Mouse (Mus musculus) brain, embryonic 14.5 days (tissue): ENCODE measurements at regions not wholly inside any gene's neighbourhood (a gene's known extent, or its start where the extent isn't known, plus 50 kb on each side); places are given as distances from the start of the nearest gene placed in this dataset.

Experiments
- CTCF ChIP-seq: fragments of 200-500 bp; IDR thresholded peaks from 2 replicates; pipeline ENCODE4 v1.5.1; 2012; ENCODE audit warnings: inconsistent platforms, mild to moderate bottlenecking, moderate library complexity, borderline replicate concordance; ENCODE audit not compliant: insufficient read depth, insufficient read length; ENCODE audit errors: extremely low read depth
- POLR2A ChIP-seq: fragments of 200-500 bp; IDR thresholded peaks from 2 replicates; pipeline ENCODE4 v1.6.1; 2012; ENCODE audit warnings: mild to moderate bottlenecking, inconsistent platforms, borderline replicate concordance; ENCODE audit not compliant: poor library complexity, insufficient read depth, insufficient read length, severe bottlenecking; ENCODE audit errors: extremely low read depth

GRCm38 (mm10) chr15:25007720-25008119 lies 405.8 kb downstream of the Basp1 start:
- TF ChIP-seq CTCF (no peak), POLR2A (no peak)
